Mouse (Mus musculus) limb, embryonic 15.5 days (tissue): ENCODE data around the gene Gm9745. TPM values are rescaled to one million over a fixed set of nuclear protein-coding genes. Genes with fewer than 3 reads are reported as not detected.
"Not testable (repeated sequence)": the region's sequence is repeated elsewhere in the genome, so short reads cannot be mapped to it uniquely, and the experiment has no call there.

Experiments
- ATAC-seq: fragments of 200-750 bp; cut with Nextera tagmentation; 2 replicates; pipeline ENCODE4 v1.8.0; 2017; ENCODE audit warnings: low read depth, moderate TSS enrichment; ENCODE audit not compliant: insufficient number of reproducible peaks, low FRiP score, low TSS enrichment
- H3K27ac ChIP-seq: fragments of 300-500 bp; sonication (generic); 2 replicates; pipeline ENCODE4 v1.5.1; 2015; ENCODE audit warnings: moderate library complexity, mild to moderate bottlenecking, inconsistent platforms
- H3K27me3 ChIP-seq: fragments of 300-500 bp; sonication (generic); 2 replicates; pipeline ENCODE4 v1.6.1; 2015; ENCODE audit warnings: inconsistent platforms
- H3K36me3 ChIP-seq: fragments of 300-500 bp; sonication (generic); 2 replicates; pipeline ENCODE4 v1.6.1; 2015; ENCODE audit warnings: inconsistent platforms
- H3K4me1 ChIP-seq: fragments of 300-500 bp; sonication (generic); 2 replicates; pipeline ENCODE4 v1.6.1; 2015; ENCODE audit warnings: inconsistent platforms
- H3K4me2 ChIP-seq: fragments of 300-500 bp; sonication (generic); 2 replicates; pipeline ENCODE4 v1.6.1; 2015; ENCODE audit warnings: mild to moderate bottlenecking, inconsistent platforms
- H3K4me3 ChIP-seq: fragments of 300-500 bp; sonication (generic); 2 replicates; pipeline ENCODE4 v1.5.1; 2015; ENCODE audit warnings: mild to moderate bottlenecking, inconsistent platforms
- H3K9ac ChIP-seq: fragments of 300-500 bp; sonication (generic); 2 replicates; pipeline ENCODE4 v1.6.1; 2015; ENCODE audit warnings: inconsistent platforms
- H3K9me3 ChIP-seq: fragments of 300-500 bp; sonication (generic); 2 replicates; pipeline ENCODE4 v1.6.1; 2016; ENCODE audit warnings: inconsistent platforms
- WGBS: fragments of 180-500 bp; shearing (Covaris S2); methylation state at CpG from one replicate; pipeline ENCODE4 v1.1.7; 2015; 5-methylcytosine and 5-hydroxymethylcytosine counted together
- polyA plus RNA-seq: library from polyadenylated mRNA; unstranded; fragments of >200 nt; fragmentation: Nextera tagmentation; extraction: Ambion mirVana; gene quantifications from 2 replicates; pipeline ENCODE4 v1.2.1, GENCODE M21; 2015

The Gm9745 gene
- polyA plus RNA-seq, 1 experiment from 2014 or later: not detected

- H3K27ac ChIP-seq, ATAC-seq, H3K9ac ChIP-seq, H3K9me3 ChIP-seq, H3K27me3 ChIP-seq, H3K36me3 ChIP-seq, H3K4me1 ChIP-seq, H3K4me3 ChIP-seq, H3K4me2 ChIP-seq: not testable (repeated sequence)
- WGBS: 83% methylated on average over 5 of the region's 6 CpGs
Observed at GRCm38 (mm10) chr13:8959554-8959953, 11.5 kb upstream of the Gm9745 start.

GRCm38 (mm10) chr13:8959058-8959457 is 11.0 kb upstream of the Gm9745 start:
- not testable (repeated sequence) for H3K27ac ChIP-seq, H3K4me3 ChIP-seq, H3K4me2 ChIP-seq, H3K36me3 ChIP-seq, H3K4me1 ChIP-seq, H3K27me3 ChIP-seq, H3K9ac ChIP-seq, ATAC-seq, H3K9me3 ChIP-seq
- 45% methylated on average over 1 of the region's 5 CpGs for WGBS

GRCm38 (mm10) chr13:8956873-8957272 is 8.8 kb upstream of the Gm9745 start:
- not testable (repeated sequence) for H3K4me3 ChIP-seq, ATAC-seq, H3K9me3 ChIP-seq, H3K36me3 ChIP-seq, H3K4me1 ChIP-seq, H3K9ac ChIP-seq, H3K27me3 ChIP-seq, H3K4me2 ChIP-seq, H3K27ac ChIP-seq
- WGBS: no CpG with 5 or more reads among the region's 5 CpGs

GRCm38 (mm10) chr13:8955127-8955526 is 7.1 kb upstream of the Gm9745 start:
- ATAC-seq, H3K27me3 ChIP-seq, H3K4me2 ChIP-seq, H3K9ac ChIP-seq, H3K4me1 ChIP-seq, H3K4me3 ChIP-seq, H3K9me3 ChIP-seq, H3K27ac ChIP-seq, H3K36me3 ChIP-seq: not testable (repeated sequence)
- WGBS: 76% methylated on average over 2 of the region's 2 CpGs

GRCm38 (mm10) chr13:8952563-8952962 is 4.5 kb upstream of the Gm9745 start, which contains the start of gene Idi2:
Gene Idi2, plus strand, starts transcription at chr13:8952863.
- not testable (repeated sequence) for H3K9ac ChIP-seq, ATAC-seq, H3K4me2 ChIP-seq, H3K36me3 ChIP-seq, H3K9me3 ChIP-seq, H3K4me3 ChIP-seq, H3K27ac ChIP-seq, H3K27me3 ChIP-seq, H3K4me1 ChIP-seq

- ATAC-seq, H3K9ac ChIP-seq, H3K27me3 ChIP-seq, H3K9me3 ChIP-seq, H3K4me3 ChIP-seq, H3K4me1 ChIP-seq, H3K27ac ChIP-seq, H3K36me3 ChIP-seq, H3K4me2 ChIP-seq: not testable (repeated sequence)
- WGBS: no CpG with 5 or more reads among the region's 5 CpGs
Observed at GRCm38 (mm10) chr13:8943828-8944227, 4.2 kb downstream of the Gm9745 start.

GRCm38 (mm10) chr13:8941701-8942100 is 6.3 kb downstream of the Gm9745 start:
- 58% methylated on average over 1 of the region's 5 CpGs for WGBS
- H3K4me3 ChIP-seq, H3K9me3 ChIP-seq, H3K27ac ChIP-seq, H3K4me2 ChIP-seq, H3K4me1 ChIP-seq, H3K27me3 ChIP-seq, H3K9ac ChIP-seq, H3K36me3 ChIP-seq, ATAC-seq: not testable (repeated sequence)

- H3K27me3 ChIP-seq, H3K4me2 ChIP-seq, H3K9ac ChIP-seq, H3K4me1 ChIP-seq, H3K27ac ChIP-seq, ATAC-seq, H3K4me3 ChIP-seq, H3K9me3 ChIP-seq, H3K36me3 ChIP-seq: not testable (repeated sequence)
- 85% methylated on average over 4 of the region's 4 CpGs for WGBS
Observed at GRCm38 (mm10) chr13:8941110-8941509, 6.9 kb downstream of the Gm9745 start.

- H3K9ac ChIP-seq, H3K9me3 ChIP-seq, ATAC-seq, H3K27me3 ChIP-seq, H3K4me2 ChIP-seq, H3K4me1 ChIP-seq, H3K27ac ChIP-seq, H3K4me3 ChIP-seq, H3K36me3 ChIP-seq: not testable (repeated sequence)
- 79% methylated on average over 6 of the region's 6 CpGs for WGBS
Observed at GRCm38 (mm10) chr13:8937611-8938140, 10.4 kb downstream of the Gm9745 start.

GRCm38 (mm10) chr13:8933499-8933898 is 14.5 kb downstream of the Gm9745 start:
- ATAC-seq: no peak
- Histone ChIP-seq H3K9me3 (no peaks in the 10 kb centered on the region), H3K27me3 (no peaks in the 10 kb centered on the region), H3K4me3 (no peak overlapping the region), H3K4me2 (no peak overlapping the region), H3K9ac (no peak overlapping the region), H3K27ac (no peak overlapping the region), H3K4me1 (no peaks in the 10 kb centered on the region), H3K36me3 (no peaks in the 10 kb centered on the region)
- WGBS: 55% methylated on average over 2 of the region's 2 CpGs

GRCm38 (mm10) chr13:8913890-8914289 is 34.1 kb downstream of the Gm9745 start:
- not testable (repeated sequence) for H3K4me2 ChIP-seq, H3K27me3 ChIP-seq, H3K36me3 ChIP-seq, H3K9ac ChIP-seq, ATAC-seq, H3K4me3 ChIP-seq, H3K4me1 ChIP-seq, H3K27ac ChIP-seq, H3K9me3 ChIP-seq
- WGBS: 89% methylated on average over 8 of the region's 8 CpGs

GRCm38 (mm10) chr13:8905986-8906385 is 42.0 kb downstream of the Gm9745 start:
- H3K9me3 ChIP-seq, ATAC-seq, H3K36me3 ChIP-seq, H3K4me1 ChIP-seq, H3K4me2 ChIP-seq, H3K27ac ChIP-seq, H3K27me3 ChIP-seq, H3K9ac ChIP-seq, H3K4me3 ChIP-seq: not testable (repeated sequence)
- 76% methylated on average over 2 of the region's 2 CpGs for WGBS
